Mouse (Mus musculus) hindlimb bud, embryonic 11.5 days (tissue): Measurements from ENCODE around the gene Fcgr2b.

Source experiments
- DNase-seq: peaks from one replicate; pipeline ENCODE4 v3.0.0-alpha.2; 2012; ENCODE audit warnings: low read depth, low spot score; ENCODE audit errors: extremely low spot score

Fcgr2b gene

GRCm38 (mm10) chr1:170928467-170928866, 47.9 kb downstream of the Fcgr2b start:
- no peak for DNase-seq

GRCm38 (mm10) chr1:170927378-170927777, 49.0 kb downstream of the Fcgr2b start, which contains the start of gene Fcrla:
Gene Fcrla, minus strand, starts transcription at chr1:170927583.
- DNase-seq, result no peak

DNA sequence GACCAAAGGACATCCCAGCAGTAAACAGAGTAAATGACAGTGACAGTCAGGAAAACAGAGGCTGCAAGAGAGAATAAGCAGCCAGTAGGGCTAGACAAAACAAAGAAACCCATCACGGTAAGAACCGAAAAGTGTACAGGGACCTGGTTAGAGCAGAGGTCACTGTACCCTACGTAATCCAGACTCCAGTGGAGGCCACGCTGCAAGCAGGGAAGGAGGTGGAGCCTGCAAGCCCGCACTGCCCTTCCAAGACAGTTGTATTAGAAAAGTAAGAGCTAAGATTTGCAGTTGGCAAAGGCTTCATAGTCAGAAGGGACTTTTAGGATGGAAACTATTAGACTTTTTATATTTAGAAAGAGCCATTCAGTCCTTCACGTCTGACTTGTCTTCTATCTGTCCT, 49.4 kb downstream of the Fcgr2b start:
- DNase-seq, result no peak

DNA sequence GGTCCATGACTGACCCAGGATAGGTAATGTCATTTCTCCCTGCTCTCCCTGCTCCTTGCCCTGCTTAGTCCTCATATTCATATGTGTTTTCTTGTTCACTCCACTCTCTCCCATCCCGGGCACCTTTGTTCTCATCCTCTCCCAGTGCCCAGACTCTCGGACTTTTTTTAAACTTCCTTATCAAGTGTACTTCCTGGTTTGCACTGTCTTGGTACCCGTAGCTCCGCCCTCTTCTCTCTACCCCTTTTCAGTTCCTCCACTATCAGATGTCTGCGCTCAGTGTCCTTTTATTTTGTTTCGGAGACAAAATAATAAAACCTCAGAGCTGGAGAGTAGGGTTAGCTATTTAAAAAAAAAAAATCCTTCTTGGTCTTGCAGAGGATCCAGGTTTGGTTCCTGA, 51.9 kb downstream of the Fcgr2b start:
- DNase-seq, result no peak

GRCm38 (mm10) chr1:170919308-170919707, 57.0 kb downstream of the Fcgr2b start:
- DNase-seq, result no peak

- DNase-seq, result no peak
These were observed 60.7 kb downstream of the Fcgr2b start for GRCm38 (mm10) chr1:170915657-170916056.

DNA sequence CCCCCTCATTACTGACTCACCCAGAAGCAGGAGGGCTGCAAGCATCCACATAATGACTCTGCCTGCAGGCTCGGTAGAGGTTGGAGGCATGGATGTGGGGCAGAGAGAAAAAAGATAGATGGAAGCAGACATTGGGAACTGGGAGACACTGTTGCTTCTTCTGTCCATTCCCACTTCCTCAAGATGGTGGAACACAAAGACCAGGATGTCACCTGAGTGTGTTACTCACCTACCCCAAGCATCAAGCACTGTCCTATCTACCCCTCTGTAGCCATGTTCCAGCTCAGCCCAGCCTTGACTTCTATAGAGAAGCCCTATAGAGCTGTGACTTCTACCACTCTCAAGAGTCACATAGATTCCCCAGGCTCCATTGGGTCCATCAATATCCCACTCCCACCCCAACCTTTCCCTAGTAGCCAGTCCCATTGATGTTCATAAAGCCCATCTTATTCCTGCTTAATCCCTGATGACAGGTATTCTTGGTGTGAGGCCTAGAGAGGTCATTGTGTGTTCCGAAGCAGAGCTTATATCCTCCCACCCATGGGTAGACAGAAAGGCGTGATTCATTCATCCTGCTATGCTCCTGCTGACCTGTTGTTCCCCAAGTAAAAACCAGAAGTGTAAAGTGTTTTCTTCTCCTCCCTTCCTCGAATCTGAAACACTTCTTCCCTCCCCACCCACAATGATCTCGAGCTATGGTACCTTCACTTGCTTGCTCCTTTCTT, 63.3 kb downstream of the Fcgr2b start, which contains the start of gene Fcrlb:
TSS of gene Fcrlb (minus strand) at position 51 of the 725 bp plus-strand sequence.
- DNase-seq, result no peak

DNA sequence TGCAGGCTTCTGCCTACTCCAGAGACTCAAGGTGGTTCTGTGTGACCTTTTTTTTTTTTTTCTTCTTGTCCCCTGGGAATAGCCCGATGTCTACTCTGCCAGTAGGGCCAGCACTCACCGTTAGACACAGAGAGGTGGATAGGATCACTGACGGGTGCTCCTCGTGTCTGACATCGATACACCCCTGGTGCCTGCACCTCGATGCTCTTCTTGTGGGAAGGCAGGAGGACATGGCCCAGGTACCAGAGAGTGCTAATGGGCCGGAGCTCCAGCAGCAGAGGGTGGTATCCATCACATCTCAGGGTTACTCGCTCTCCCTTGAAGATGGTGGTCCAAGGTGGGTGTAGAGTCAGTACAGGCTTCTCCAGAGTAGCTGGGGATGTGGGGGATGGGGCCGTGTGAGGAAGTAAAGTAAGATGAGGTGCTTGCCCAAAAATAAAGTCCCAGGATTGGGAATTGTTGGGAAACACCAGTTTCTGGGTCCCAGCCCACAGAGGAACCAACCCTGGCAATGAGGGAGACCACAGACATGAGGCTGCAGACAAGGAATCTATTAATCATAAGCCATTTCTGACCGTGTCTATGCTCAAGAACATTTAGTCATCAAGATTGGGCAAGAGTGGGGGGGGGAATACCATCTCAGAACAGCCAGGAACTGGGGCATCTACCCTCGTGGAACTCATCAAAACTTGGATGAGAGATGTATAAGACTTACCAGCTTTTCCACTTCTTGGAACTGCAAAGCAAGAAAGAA, 64.3 kb downstream of the Fcgr2b start:
- no peak for DNase-seq
